8 mouse cellular contexts compared by ENCODE assay signal in the genomic region with DNA sequence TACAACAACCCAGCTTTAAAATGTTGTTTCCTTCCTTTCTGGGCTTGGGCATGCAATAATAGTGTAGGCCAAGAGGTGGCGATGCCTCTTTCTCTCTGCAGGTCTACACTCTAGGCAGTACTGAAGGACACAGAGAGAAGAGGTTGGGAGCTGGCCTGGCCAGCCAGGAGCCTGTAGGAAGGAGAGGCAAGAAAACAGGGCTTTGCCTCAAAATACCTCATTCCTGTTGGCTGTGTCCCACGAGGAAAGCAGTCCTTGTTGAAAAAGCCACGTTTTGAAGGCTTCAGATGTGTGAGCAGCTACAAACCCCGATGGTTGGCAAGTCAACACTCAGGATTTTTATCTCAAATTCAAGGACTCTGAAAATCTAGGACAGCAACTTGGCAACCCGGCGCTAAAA.
DNase-seq lines count a peak whose midpoint lies in the region; ATAC-seq and TF ChIP-seq lines count a peak whose summit lies in the region.

No protein-coding gene starts in this region.

- peaks cover 7% of the 10 kb centered on the region for H3K4me1 ChIP-seq in kidney, embryonic 14.5 days (ENCODE audit: control insufficient read depth, insufficient read depth, low read length)
- peaks cover 17% of the 10 kb centered on the region for H3K4me1 ChIP-seq in liver, adult 2 months (ENCODE audit: control insufficient read depth, insufficient read depth, low read length)

- H3K4me2 ChIP-seq in kidney, embryonic 14.5 days (replicated peaks; ENCODE audit: low read depth, low read length), result no peak overlapping the region

- no peaks in the 10 kb centered on the region for H3K36me3 ChIP-seq in kidney, embryonic 14.5 days (ENCODE audit: control insufficient read depth, insufficient read depth, low read length)
- no peaks in the 10 kb centered on the region for H3K36me3 ChIP-seq in liver, adult 2 months (ENCODE audit: control insufficient read depth, insufficient read depth, low read length)

- H3K9me3 ChIP-seq in kidney, embryonic 14.5 days (ENCODE audit: control insufficient read depth, low read length), result no peaks in the 10 kb centered on the region

- H3K27me3 ChIP-seq in kidney, embryonic 14.5 days (ENCODE audit: control insufficient read depth, insufficient read depth, low read length), result no peaks in the 10 kb centered on the region
- no peaks in the 10 kb centered on the region for H3K27me3 ChIP-seq in liver, adult 2 months (ENCODE audit: control insufficient read depth, insufficient read depth, low read length)

- ATAC-seq in kidney, embryonic 14.5 days (ENCODE audit: low FRiP score, low TSS enrichment), result peak; percentile 67; the same call in 1 of the 2 replicates

- peak; percentile 59 for TF ChIP-seq CTCF in liver, adult 2 months (IDR thresholded peaks at IDR 0.05; ENCODE audit: low read depth, low read length)

- no peaks in the 10 kb centered on the region for H3K79me2 ChIP-seq in liver, adult 2 months (ENCODE audit: control insufficient read depth, insufficient read depth, low read length)

- H3K4me3 ChIP-seq in kidney, embryonic 14.5 days (ENCODE audit: low read length), result no peak overlapping the region
- no peak overlapping the region for H3K4me3 ChIP-seq in liver, adult 2 months (ENCODE audit: insufficient read depth, low read depth, low read length)

- 73% methylated on average over 6 of the region's 6 CpGs for WGBS in kidney, embryonic 14.5 days
- WGBS in liver, adult 2 months, result 17% methylated on average over 6 of the region's 6 CpGs

- no peak overlapping the region for H3K9ac ChIP-seq in kidney, embryonic 14.5 days (ENCODE audit: low read depth, low read length)
- H3K9ac ChIP-seq in liver, adult 2 months (ENCODE audit: low read depth, low read length), result no peak overlapping the region

- peak; percentile 59 for DNase-seq in urinary bladder, postnatal 14 days (ENCODE audit: low spot score)
- no peak for DNase-seq in urinary bladder, postnatal 10 days (ENCODE audit: low spot score)
- DNase-seq in c-Kit-positive CD71-negative TER-119-negative erythroid progenitor cells, embryonic 14.5 days (ENCODE audit: low read depth), result peak; percentile 41
- DNase-seq in frontal cortex, postnatal 36 days (ENCODE audit: low spot score in 2 of 2), result peak; percentile 26 to 64
- DNase-seq in liver, adult 2 months (ENCODE audit: extremely low read depth, low read depth, low spot score), result peak; percentile 87
- DNase-seq in right cerebral cortex, adult 2 months (ENCODE audit: low spot score in 2 of 2), result peak; percentile 29 to 52
- DNase-seq in Muller cell, postnatal 12 days (ENCODE audit: inconsistent ontology term), result no peak

- no peak for TF ChIP-seq POLR2A in liver, adult 2 months (IDR thresholded peaks at IDR 0.05; ENCODE audit: extremely low read depth, insufficient read depth, low read length)

- H3K27ac ChIP-seq in kidney, embryonic 14.5 days (ENCODE audit: low read depth, low read length), result no peak overlapping the region
- H3K27ac ChIP-seq in liver, adult 2 months (replicated peaks; ENCODE audit: insufficient read depth, low read depth, low read length), result peak overlapping the region; percentile 61

Comparison
In these comparisons a context has a peak if more than half of its experiments do, and no peak if none do; other contexts are left out.
1. DNase-seq: peak in urinary bladder, postnatal 14 days (single experiment), c-Kit-positive CD71-negative TER-119-negative erythroid progenitor cells, embryonic 14.5 days (single experiment), frontal cortex, postnatal 36 days (2 of 2), liver, adult 2 months (single experiment) and right cerebral cortex, adult 2 months (2 of 2); none in urinary bladder, postnatal 10 days (single experiment) and Muller cell, postnatal 12 days (single experiment).